Mouse (Mus musculus) forebrain, embryonic 15.5 days (tissue): Measurements from ENCODE around the gene Dock9. TPM values are rescaled to one million over a fixed set of nuclear protein-coding genes. Genes with fewer than 3 reads are reported as not detected.

Source experiments
- ATAC-seq: fragments of 200-750 bp; cut with Nextera tagmentation; replicated peaks from 2 replicates; pipeline ENCODE4 v1.8.0; 2017; ENCODE audit warnings: mild to moderate bottlenecking, moderate TSS enrichment, moderate library complexity
- H3K27ac ChIP-seq: fragments of 300-500 bp; sonication (generic); replicated peaks from 2 replicates; pipeline ENCODE4 v1.5.1; 2015; ENCODE audit warnings: mild to moderate bottlenecking, inconsistent platforms
- H3K27me3 ChIP-seq: fragments of 300-500 bp; sonication (generic); 2 replicates; pipeline ENCODE4 v1.6.1; 2015; ENCODE audit warnings: inconsistent platforms
- H3K36me3 ChIP-seq: fragments of 300-500 bp; sonication (generic); 2 replicates; pipeline ENCODE4 v1.6.1; 2015; ENCODE audit warnings: mild to moderate bottlenecking, inconsistent platforms
- H3K4me1 ChIP-seq: fragments of 300-500 bp; sonication (generic); 2 replicates; pipeline ENCODE4 v1.6.1; 2015; ENCODE audit warnings: inconsistent platforms
- H3K4me2 ChIP-seq: fragments of 300-500 bp; sonication (generic); replicated peaks from 2 replicates; pipeline ENCODE4 v1.6.1; 2015; ENCODE audit warnings: mild to moderate bottlenecking, inconsistent platforms
- H3K4me3 ChIP-seq: fragments of 300-500 bp; sonication (generic); 2 replicates; pipeline ENCODE4 v1.5.1; 2015; ENCODE audit warnings: mild to moderate bottlenecking, inconsistent platforms
- H3K9ac ChIP-seq: fragments of 300-500 bp; sonication (generic); replicated peaks from 2 replicates; pipeline ENCODE4 v1.6.1; 2015; ENCODE audit warnings: mild to moderate bottlenecking, inconsistent platforms
- H3K9me3 ChIP-seq: fragments of 300-500 bp; sonication (generic); 2 replicates; pipeline ENCODE4 v1.6.1; 2016; ENCODE audit warnings: inconsistent platforms
- WGBS: fragments of 180-500 bp; shearing (Covaris S2); methylation state at CpG from one replicate; pipeline ENCODE4 v1.1.7; 2015; ENCODE audit warnings: mixed read lengths; 5-methylcytosine and 5-hydroxymethylcytosine counted together
- polyA plus RNA-seq: library from polyadenylated mRNA; unstranded; fragments of >200 nt; fragmentation: Nextera tagmentation; extraction: Ambion mirVana; gene quantifications from 2 replicates; pipeline ENCODE4 v1.2.1, GENCODE M21; 2015

Gene Dock9
- polyA plus RNA-seq, 1 experiment from 2014 or later = 11.1 TPM

DNA sequence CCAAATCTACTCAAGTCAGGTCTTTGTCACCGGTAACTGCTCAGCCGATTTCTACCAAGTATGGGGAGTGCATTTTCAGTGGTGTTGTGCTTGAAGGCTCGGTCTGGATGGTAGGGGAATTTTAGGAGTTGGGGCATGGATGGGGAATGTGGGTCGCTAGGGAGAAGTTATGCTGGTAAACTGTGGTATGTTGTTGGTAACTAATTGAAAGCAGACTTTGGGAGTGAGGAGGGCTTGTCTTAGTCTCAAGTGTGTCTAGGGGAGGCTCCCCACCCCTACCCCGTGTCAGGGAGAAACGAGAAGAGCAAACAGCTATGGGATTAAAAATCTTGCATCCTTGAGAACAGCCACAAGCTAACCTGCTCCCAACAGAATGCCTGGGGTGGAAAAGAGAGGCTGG is 231.7 kb downstream of the Dock9 start:
- WGBS = 52% methylated on average over 6 of the region's 6 CpGs

DNA sequence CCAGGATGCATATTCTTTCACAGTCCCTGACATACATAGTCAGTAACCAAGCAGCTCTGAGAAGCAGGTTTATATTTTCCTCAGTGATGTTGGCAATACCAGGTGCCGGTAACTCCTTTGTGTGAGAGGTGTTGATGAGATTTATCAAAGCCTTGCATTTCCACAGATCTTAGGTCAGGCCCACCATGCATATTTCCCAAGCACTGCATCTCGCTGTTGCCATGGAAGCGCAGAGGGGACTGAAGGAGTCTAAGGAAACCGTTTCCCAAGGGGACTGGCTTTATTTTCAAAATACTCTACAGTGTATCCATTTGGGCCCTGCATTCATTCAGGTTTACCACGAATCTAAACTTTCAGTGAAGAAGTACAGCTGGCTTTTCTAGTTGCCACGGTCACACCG is 233.0 kb downstream of the Dock9 start:
- no peak overlapping the region for H3K4me3 ChIP-seq
- no peaks in the 10 kb centered on the region for H3K9me3 ChIP-seq
- H3K4me2 ChIP-seq = no peak overlapping the region
- 35% methylated on average over 7 of the region's 7 CpGs for WGBS
- H3K27ac ChIP-seq = no peak overlapping the region
- H3K27me3 ChIP-seq = no peaks in the 10 kb centered on the region
- no peak overlapping the region for H3K9ac ChIP-seq
- peak; percentile 47; the same call in 1 of the 2 replicates for ATAC-seq
- H3K4me1 ChIP-seq = peaks cover 10% of the 10 kb centered on the region
- H3K36me3 ChIP-seq = no peaks in the 10 kb centered on the region

More for the DNA sequence above, 231.7 kb downstream of the Dock9 start:
- Histone ChIP-seq H3K36me3 (no peaks in the 10 kb centered on the region), H3K4me3 (no peak overlapping the region), H3K9me3 (no peaks in the 10 kb centered on the region), H3K4me1 (peaks cover 10% of the 10 kb centered on the region), H3K4me2 (no peak overlapping the region), H3K27ac (no peak overlapping the region), H3K27me3 (no peaks in the 10 kb centered on the region), H3K9ac (no peak overlapping the region)
- ATAC-seq = no peak

DNA sequence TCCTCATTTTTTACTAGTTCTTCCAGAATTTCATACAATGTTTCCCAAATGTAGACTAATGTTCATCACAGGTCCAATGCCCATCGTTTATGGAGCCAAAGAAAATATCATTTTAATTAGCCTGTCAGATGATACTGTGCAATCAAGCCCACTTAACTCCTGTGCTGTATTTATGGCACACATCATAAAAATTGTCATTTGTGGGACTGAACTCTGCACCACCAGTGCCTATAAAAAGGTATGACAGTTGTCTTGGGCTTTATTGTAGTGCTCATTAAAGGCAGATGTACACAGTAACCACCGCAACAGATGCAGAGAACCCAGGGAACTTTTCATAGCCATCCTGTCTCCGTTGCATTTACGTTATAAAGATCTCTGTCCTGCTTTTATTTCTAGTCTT is 233.7 kb downstream of the Dock9 start:
- no peak for ATAC-seq
- H3K27ac ChIP-seq = no peak overlapping the region
- WGBS = 71% methylated on average over 4 of the region's 4 CpGs

DNA sequence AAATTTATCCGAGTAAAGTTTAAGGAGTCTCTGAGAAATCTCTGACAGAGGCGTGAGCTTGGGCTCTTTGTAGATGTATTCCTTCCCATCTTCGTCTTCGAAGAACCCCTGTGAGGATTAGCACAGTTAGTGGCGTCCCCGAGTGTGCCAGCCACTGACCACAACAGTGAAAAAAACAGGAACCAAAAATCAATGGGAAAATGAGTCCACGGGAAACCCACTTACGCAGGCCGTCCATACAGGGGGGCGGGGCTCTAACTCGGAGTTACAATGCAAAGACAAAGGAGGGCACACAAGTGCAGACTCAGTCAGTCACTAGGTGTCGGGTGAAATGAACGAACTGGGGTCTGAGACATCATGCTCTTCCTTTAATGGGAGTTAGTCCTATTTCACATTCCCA is 238.6 kb downstream of the Dock9 start:
- Histone ChIP-seq H3K4me2 (no peak overlapping the region), H3K27ac (no peak overlapping the region), H3K9me3 (no peaks in the 10 kb centered on the region), H3K27me3 (no peaks in the 10 kb centered on the region), H3K36me3 (no peaks in the 10 kb centered on the region), H3K4me3 (no peak overlapping the region), H3K9ac (no peak overlapping the region), H3K4me1 (no peaks in the 10 kb centered on the region)
- 70% methylated on average over 13 of the region's 13 CpGs for WGBS
- ATAC-seq = no peak

More for the DNA sequence above, 233.7 kb downstream of the Dock9 start:
- Histone ChIP-seq H3K4me3 (no peak overlapping the region), H3K4me1 (peaks cover 10% of the 10 kb centered on the region), H3K36me3 (no peaks in the 10 kb centered on the region), H3K9ac (no peak overlapping the region), H3K4me2 (no peak overlapping the region), H3K9me3 (no peaks in the 10 kb centered on the region), H3K27me3 (no peaks in the 10 kb centered on the region)

DNA sequence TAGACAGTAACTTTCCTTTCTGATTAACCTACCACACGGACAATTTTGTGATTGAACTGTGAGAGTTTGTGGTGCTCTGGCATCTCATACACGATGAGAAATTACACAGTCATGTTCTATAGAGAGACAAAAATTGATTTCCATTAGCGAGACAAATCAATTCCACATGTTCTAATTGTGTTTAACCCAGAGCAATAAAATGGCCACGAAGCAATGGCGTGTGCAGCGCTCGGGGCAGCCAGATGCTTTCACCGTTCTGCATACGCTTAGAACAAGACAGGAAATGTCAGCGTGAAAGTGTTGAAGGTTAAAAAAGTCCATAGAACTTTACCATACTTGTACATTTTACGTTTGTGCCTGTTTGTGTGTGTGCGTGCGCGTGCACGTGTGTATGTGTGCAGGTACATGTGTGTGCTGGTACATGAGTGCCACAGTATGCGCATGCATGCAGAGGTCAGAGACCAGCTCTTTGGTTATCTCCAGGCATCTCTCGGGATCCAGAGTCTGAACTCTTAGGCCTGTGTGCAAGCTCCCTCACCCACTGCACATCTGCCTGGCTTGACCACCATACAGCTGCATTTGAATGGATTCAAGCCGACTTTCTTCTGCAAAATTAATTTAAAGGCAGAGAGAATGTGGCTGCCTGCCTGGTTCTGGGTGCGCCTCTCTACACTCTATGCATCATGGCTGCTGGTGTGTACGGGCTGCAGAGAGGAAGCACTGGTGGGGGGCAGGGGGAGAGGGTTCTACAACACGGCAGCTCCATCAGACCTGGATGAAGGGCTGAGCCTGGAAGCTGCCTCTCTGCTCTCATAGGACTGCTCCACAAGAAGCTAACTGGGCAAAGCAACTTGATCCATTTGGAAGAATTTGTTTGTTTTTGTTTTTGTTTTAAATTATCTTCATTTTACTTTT is 241.0 kb downstream of the Dock9 start:
- H3K4me3 ChIP-seq = no peak overlapping the region
- 87% methylated on average over 21 of the region's 21 CpGs for WGBS
- H3K27me3 ChIP-seq = no peaks in the 10 kb centered on the region
- no peaks in the 10 kb centered on the region for H3K36me3 ChIP-seq
- no peaks in the 10 kb centered on the region for H3K4me1 ChIP-seq
- H3K9me3 ChIP-seq = no peaks in the 10 kb centered on the region
- H3K9ac ChIP-seq = no peak overlapping the region
- no peak for ATAC-seq
- no peak overlapping the region for H3K4me2 ChIP-seq
- no peak overlapping the region for H3K27ac ChIP-seq

DNA sequence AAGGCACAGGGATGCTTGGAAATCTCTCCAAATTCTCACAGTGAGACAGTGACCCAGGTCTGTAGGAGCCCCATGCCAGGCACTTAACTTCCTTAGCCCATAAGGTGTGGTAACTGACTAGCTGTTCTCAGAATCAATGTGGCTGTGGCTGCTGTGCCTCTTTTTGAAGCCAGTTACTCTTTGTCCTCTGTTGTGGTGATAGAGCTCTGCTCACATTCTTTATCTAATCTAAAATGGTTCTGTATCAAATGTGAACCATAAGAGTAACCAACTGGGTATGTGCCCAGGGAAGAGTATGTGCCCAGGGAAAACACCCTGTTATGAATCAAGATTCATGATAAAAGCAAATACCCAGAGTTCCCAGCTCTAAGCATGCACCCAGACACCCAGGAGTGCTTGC is 243.9 kb downstream of the Dock9 start:
- Histone ChIP-seq H3K27me3 (no peaks in the 10 kb centered on the region), H3K9ac (no peak overlapping the region), H3K27ac (no peak overlapping the region), H3K36me3 (no peaks in the 10 kb centered on the region), H3K4me3 (no peak overlapping the region), H3K4me2 (no peak overlapping the region), H3K4me1 (no peaks in the 10 kb centered on the region), H3K9me3 (no peaks in the 10 kb centered on the region)
- ATAC-seq = no peak

DNA sequence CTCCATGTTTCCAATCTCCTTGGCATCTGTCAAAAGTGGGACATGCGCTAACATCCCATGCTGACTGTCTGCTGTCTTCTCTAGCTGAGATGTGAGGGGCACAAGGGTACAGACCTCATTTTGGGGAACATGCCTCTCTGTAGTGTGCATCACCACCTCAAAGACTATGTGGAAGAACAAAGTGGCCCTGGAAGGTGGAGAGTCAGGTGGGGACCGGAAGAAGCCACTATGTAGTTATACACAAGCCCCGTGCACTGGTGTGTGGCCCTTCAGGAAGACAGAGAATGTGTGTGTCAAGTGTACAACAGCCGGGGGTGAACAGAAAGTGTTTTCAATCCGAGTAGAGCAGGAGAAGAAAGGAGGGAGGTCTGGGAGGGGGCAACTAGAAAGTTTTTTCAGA is 245.1 kb downstream of the Dock9 start:
- Histone ChIP-seq H3K4me2 (no peak overlapping the region), H3K27me3 (no peaks in the 10 kb centered on the region), H3K9ac (no peak overlapping the region), H3K4me3 (no peak overlapping the region), H3K4me1 (no peaks in the 10 kb centered on the region), H3K27ac (no peak overlapping the region), H3K36me3 (no peaks in the 10 kb centered on the region), H3K9me3 (no peaks in the 10 kb centered on the region)
- no peak for ATAC-seq
- WGBS = 79% methylated on average over 5 of the region's 5 CpGs

DNA sequence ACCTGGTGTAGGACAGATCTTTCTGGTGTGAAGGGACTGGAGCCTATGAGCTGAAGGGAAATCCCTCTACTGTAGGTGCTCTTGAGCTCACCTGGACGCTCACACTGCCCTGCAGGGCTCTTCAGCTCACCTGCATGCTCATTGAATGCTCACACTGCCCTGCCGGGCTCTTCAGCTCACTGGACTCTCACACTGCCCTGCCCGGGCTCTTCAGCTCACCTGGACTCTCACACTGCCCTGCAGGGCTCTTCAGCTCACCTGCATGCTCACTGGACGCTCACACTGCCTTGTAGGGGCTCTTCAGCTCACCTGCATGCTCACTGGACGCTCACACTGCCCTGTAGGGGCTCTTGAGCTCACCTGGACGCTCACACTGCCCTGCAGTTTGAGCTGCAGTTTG is 247.8 kb downstream of the Dock9 start:
- Histone ChIP-seq H3K4me1 (no peaks in the 10 kb centered on the region), H3K4me3 (no peak overlapping the region), H3K4me2 (no peak overlapping the region), H3K36me3 (no peaks in the 10 kb centered on the region), H3K9ac (no peak overlapping the region), H3K27ac (no peak overlapping the region), H3K27me3 (no peaks in the 10 kb centered on the region), H3K9me3 (no peaks in the 10 kb centered on the region)
- ATAC-seq = no peak
- WGBS = 71% methylated on average over 6 of the region's 6 CpGs

DNA sequence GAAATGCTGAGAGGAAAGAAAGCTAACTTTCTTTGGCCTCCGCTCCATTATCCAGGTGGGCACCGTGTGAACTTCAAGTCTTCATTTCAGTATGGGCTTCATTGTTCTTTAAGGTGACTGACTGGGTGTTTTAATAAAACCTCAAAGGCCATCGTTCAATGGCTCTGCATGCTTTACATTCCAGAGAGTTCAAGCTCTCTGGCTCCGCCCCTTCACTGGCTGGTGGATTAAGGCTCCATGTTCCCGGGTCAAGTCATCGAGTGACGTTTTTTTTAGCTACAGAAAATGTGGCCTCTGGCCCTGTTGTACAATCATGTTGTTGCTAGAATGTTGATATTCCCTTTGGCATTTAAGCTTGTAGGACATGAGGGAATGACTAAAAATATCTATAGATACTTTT is 249.9 kb downstream of the Dock9 start:
- Histone ChIP-seq H3K9me3 (no peaks in the 10 kb centered on the region), H3K4me2 (no peak overlapping the region), H3K27ac (no peak overlapping the region), H3K4me1 (no peaks in the 10 kb centered on the region), H3K4me3 (no peak overlapping the region), H3K9ac (no peak overlapping the region), H3K36me3 (no peaks in the 10 kb centered on the region), H3K27me3 (no peaks in the 10 kb centered on the region)
- no peak for ATAC-seq
- WGBS = 36% methylated on average over 7 of the region's 7 CpGs

DNA sequence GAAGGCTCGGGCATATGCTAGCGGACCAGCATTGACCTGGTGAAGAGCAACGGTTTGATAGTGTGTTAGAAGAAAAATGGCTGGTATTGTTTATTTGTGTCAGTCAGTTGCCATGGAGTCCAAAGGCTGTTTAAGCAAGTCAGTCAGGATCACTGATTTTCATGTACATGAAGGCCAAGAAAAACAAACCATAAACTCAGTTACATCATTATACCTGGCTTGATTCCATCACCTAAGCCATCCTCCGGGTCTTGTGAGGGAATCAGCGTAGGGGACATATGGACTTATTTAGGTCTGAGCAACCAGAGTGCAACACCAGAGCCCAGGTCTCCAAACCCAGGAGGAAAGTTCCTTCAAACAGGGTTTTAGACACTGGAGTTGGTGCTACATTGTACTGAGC is 251.0 kb downstream of the Dock9 start:
- H3K27ac ChIP-seq = no peak overlapping the region
- 90% methylated on average over 5 of the region's 5 CpGs for WGBS
- H3K4me2 ChIP-seq = no peak overlapping the region
- H3K4me3 ChIP-seq = no peak overlapping the region
- no peak for ATAC-seq
- H3K4me1 ChIP-seq = no peaks in the 10 kb centered on the region
- H3K36me3 ChIP-seq = no peaks in the 10 kb centered on the region
- no peaks in the 10 kb centered on the region for H3K27me3 ChIP-seq
- H3K9ac ChIP-seq = no peak overlapping the region
- H3K9me3 ChIP-seq = no peaks in the 10 kb centered on the region

DNA sequence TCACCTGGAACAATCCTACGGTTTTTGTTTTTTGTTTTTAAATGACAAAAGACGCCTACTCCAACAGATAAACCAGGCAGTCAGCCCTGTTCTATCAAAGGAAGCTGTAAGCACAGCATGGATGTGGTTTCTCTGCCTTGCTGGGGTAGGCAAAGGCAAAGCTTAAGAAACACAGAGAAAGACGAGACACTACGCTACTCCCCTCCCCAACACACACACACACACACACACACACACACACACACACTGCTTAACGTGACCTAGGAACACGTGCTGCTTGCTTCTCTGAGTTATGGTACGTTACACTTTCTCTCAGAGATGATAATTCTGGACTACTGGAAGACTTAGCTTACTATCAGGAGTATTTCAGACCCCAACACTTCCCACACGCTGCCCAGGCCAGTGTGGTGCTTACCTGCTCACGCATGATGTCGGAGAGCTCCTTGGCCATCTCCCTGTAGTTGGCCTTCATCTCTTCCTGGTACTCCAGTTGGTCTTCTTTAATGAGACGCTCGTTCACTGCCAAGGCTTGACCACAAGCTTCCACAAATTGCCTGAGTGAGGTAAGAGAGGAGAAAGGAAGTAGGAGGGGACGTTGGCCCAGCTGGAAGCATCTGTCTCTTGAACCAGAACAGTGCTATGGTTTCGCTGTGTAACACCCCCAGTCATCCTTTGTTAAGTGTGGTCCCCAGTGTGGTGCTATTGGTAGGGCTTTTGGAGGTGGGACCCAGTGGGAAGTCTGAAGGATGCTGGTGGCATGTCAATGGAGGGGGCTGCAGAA is 251.9 kb downstream of the Dock9 start:
- H3K4me3 ChIP-seq = no peak overlapping the region
- H3K27me3 ChIP-seq = no peaks in the 10 kb centered on the region
- ATAC-seq = no peak
- H3K9me3 ChIP-seq = no peaks in the 10 kb centered on the region
- H3K9ac ChIP-seq = no peak overlapping the region
- no peaks in the 10 kb centered on the region for H3K4me1 ChIP-seq
- H3K4me2 ChIP-seq = no peak overlapping the region
- H3K27ac ChIP-seq = no peak overlapping the region
- no peaks in the 10 kb centered on the region for H3K36me3 ChIP-seq
- WGBS = 92% methylated on average over 14 of the region's 14 CpGs

DNA sequence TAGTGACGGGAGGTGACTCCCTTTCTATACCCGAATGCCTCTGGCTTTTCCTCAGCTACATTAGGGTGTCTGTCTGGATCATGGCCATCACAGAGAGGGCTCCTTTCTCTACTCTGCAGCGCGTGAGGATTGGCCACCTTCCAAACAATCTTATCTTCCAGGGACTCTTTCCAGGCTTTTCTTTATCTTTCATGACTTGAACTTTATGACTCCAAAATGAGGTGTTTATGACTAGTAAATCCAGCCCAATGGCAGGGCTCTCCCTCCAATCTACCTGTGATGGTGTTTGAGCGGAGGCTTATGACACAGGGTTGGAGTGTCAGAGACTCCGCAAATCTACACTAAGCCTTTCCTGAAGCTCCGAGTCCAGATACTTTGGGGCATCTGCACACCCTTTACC is 256.4 kb downstream of the Dock9 start:
- H3K36me3 ChIP-seq = no peaks in the 10 kb centered on the region
- H3K27ac ChIP-seq = no peak overlapping the region
- H3K27me3 ChIP-seq = no peaks in the 10 kb centered on the region
- H3K4me2 ChIP-seq = no peak overlapping the region
- H3K4me3 ChIP-seq = no peak overlapping the region
- no peak for ATAC-seq
- H3K4me1 ChIP-seq = no peaks in the 10 kb centered on the region
- 80% methylated on average over 7 of the region's 7 CpGs for WGBS
- H3K9ac ChIP-seq = no peak overlapping the region
- H3K9me3 ChIP-seq = no peaks in the 10 kb centered on the region
